Mouse (Mus musculus): ENCODE results near the gene Ptgfrn. TPM values are rescaled to one million over a fixed set of nuclear protein-coding genes. Genes with fewer than 3 reads are reported as not detected.

The Ptgfrn gene
- polyA plus RNA-seq, 1 experiment from 2014 or later = 160 TPM

DNA sequence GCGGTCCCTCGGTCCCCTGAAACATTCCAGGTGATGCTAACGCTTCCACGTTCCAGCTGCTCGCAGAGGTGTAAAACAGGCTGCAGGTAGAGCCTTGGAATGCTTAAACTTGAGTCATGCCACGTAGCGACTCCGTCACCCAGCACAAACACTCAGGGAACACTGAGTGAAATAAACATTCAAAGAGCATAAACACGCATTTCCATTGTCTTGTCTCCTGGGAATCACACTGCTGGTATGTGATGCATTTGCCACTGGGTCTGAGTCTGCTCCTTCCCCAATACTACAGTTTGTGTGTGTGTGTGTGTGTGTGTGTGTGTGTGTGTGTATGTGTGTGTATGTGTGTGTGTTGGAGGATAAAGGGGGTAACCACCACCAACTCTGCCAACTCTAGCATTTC lies 5.2 kb downstream of the Ptgfrn start:
- H3K27me3 ChIP-seq = no peaks in the 10 kb centered on the region
- TF ChIP-seq CTCF (IDR thresholded peaks at IDR 0.05) = no peak
- POLR2A ChIA-PET = interaction anchor here (1.1 to 1.4 kb wide), 2 partner anchors 13 to 15 kb away, joined by 5 to 6 read pairs; no protein-coding TSS in a partner anchor
- ATAC-seq = no peak
- CTCF ChIA-PET = interaction anchor here (0.9 to 1.5 kb wide), 2 partner anchors 11 to 13 kb away, joined by 3 to 4 read pairs; no protein-coding TSS in a partner anchor
- in situ Hi-C loops (cut with MboI; ENCODE audit: low pct_unique_long_range_greater_than_20kb) = no loop called here
- no peak for DNase-seq (ENCODE audit: low read depth, low spot score)

DNA sequence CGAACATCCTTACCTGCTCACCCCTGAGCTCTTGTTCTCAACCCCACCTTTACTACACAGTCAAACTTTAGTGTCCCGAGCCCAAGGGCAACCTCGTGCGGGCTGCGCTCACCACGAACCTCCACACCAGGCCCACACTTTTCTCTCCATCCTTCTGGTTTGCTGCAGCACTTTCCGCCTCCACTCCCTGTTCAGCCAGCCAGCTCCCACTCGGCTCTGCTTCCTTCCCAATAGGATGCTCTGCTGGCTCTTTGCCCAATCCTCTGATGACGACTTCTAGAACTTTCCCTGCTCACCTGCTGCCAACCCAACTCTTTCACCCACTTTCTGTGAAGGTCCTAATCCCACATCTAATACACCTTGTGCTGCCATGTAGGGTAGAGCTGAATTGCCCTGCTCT lies 6.3 kb downstream of the Ptgfrn start:
- ATAC-seq = no peak
- CTCF ChIA-PET = interaction anchor here (0.9 to 1.5 kb wide), 2 partner anchors 9 to 12 kb away, joined by 3 to 4 read pairs; no protein-coding TSS in a partner anchor
- H3K27me3 ChIP-seq = no peaks in the 10 kb centered on the region
- POLR2A ChIA-PET = no interaction called here
- no peak for TF ChIP-seq CTCF (IDR thresholded peaks at IDR 0.05)
- DNase-seq (ENCODE audit: low read depth, low spot score) = no peak
- in situ Hi-C loops (cut with MboI; ENCODE audit: low pct_unique_long_range_greater_than_20kb) = no loop called here

- no peak for TF ChIP-seq CTCF (IDR thresholded peaks at IDR 0.05)
- no peak for ATAC-seq
- DNase-seq (ENCODE audit: low read depth, low spot score) = no peak
- in situ Hi-C loops (cut with MboI; ENCODE audit: low pct_unique_long_range_greater_than_20kb) = no loop called here
- no peaks in the 10 kb centered on the region for H3K27me3 ChIP-seq
- ChIA-PET CTCF (no interaction called here), POLR2A (interaction anchor here (1.0 kb wide), 1 partner anchor 23 kb away, joined by 3 read pairs; no protein-coding TSS in a partner anchor)
Observed at GRCm38 (mm10) chr3:101102106-101102505, 8.0 kb downstream of the Ptgfrn start.

DNA sequence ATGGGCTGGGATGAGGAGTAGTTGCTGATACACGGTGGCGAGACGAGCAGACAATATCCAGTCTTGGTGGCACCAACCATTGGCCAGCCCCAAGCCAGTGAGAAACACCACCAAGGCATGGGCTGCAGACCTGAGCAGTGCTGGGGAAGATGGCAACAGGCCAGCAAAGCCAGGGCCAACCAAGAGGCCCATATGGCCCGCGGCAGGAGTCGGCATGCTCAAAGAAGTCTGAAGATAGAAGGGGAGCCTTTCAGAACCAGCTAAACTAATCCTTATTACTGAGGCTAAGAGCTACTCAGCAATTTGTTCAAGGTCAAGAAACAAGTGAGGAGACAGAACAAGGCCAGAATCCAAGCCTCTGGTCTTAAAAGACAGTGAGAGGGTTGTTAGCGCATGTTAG lies 8.9 kb downstream of the Ptgfrn start:
- no peaks in the 10 kb centered on the region for H3K27me3 ChIP-seq
- in situ Hi-C loops (cut with MboI; ENCODE audit: low pct_unique_long_range_greater_than_20kb) = no loop called here
- ChIA-PET CTCF (interaction anchor here (1.0 kb wide), 1 partner anchor 11 kb away, joined by 3 read pairs; no protein-coding TSS in a partner anchor), POLR2A (interaction anchor here (1.0 kb wide), 1 partner anchor 22 kb away, joined by 3 read pairs; no protein-coding TSS in a partner anchor)
- no peak for DNase-seq (ENCODE audit: low read depth, low spot score)
- ATAC-seq = no peak
- no peak for TF ChIP-seq CTCF (IDR thresholded peaks at IDR 0.05)

GRCm38 (mm10) chr3:101099701-101100357 lies 10.2 kb downstream of the Ptgfrn start:
- DNase-seq (ENCODE audit: low read depth, low spot score) = no peak
- POLR2A ChIA-PET = interaction anchor here (0.8 to 1.4 kb wide), 3 partner anchors 8 to 109 kb away, joined by 3 to 10 read pairs (median 3); no protein-coding TSS in a partner anchor
- TF ChIP-seq CTCF (IDR thresholded peaks at IDR 0.05) = no peak
- CTCF ChIA-PET = interaction anchor here (0.8 to 0.9 kb wide), 2 partner anchors 8 to 12 kb away, joined by 3 read pairs; no protein-coding TSS in a partner anchor
- in situ Hi-C loops (cut with MboI; ENCODE audit: low pct_unique_long_range_greater_than_20kb) = no loop called here
- peak; percentile 79 for ATAC-seq
- no peaks in the 10 kb centered on the region for H3K27me3 ChIP-seq

GRCm38 (mm10) chr3:101098073-101098472 lies 12.0 kb downstream of the Ptgfrn start:
- no peak for DNase-seq (ENCODE audit: low read depth, low spot score)
- CTCF ChIA-PET = interaction anchor here (1.1 kb wide), 2 partner anchors 11 to 14 kb away, joined by 3 read pairs; no protein-coding TSS in a partner anchor
- TF ChIP-seq CTCF (IDR thresholded peaks at IDR 0.05) = no peak
- POLR2A ChIA-PET = no interaction called here
- no peak for ATAC-seq
- no peaks in the 10 kb centered on the region for H3K27me3 ChIP-seq
- in situ Hi-C loops (cut with MboI; ENCODE audit: low pct_unique_long_range_greater_than_20kb) = no loop called here

- in situ Hi-C loops (cut with MboI; ENCODE audit: low pct_unique_long_range_greater_than_20kb) = no loop called here
- DNase-seq (ENCODE audit: low read depth, low spot score) (no peak), ATAC-seq (no peak)
- ChIA-PET POLR2A (interaction anchor here (0.7 kb wide), 1 partner anchor 44 kb away, joined by 3 read pairs; no protein-coding TSS in a partner anchor), CTCF (interaction anchor here (0.9 to 1.3 kb wide), 4 partner anchors 10 to 45 kb away, joined by 3 to 4 read pairs (median 3); no protein-coding TSS in a partner anchor)
- no peaks in the 10 kb centered on the region for H3K27me3 ChIP-seq
- TF ChIP-seq CTCF (IDR thresholded peaks at IDR 0.05) = no peak
Observed at GRCm38 (mm10) chr3:101097146-101097800, 12.8 kb downstream of the Ptgfrn start.

DNA sequence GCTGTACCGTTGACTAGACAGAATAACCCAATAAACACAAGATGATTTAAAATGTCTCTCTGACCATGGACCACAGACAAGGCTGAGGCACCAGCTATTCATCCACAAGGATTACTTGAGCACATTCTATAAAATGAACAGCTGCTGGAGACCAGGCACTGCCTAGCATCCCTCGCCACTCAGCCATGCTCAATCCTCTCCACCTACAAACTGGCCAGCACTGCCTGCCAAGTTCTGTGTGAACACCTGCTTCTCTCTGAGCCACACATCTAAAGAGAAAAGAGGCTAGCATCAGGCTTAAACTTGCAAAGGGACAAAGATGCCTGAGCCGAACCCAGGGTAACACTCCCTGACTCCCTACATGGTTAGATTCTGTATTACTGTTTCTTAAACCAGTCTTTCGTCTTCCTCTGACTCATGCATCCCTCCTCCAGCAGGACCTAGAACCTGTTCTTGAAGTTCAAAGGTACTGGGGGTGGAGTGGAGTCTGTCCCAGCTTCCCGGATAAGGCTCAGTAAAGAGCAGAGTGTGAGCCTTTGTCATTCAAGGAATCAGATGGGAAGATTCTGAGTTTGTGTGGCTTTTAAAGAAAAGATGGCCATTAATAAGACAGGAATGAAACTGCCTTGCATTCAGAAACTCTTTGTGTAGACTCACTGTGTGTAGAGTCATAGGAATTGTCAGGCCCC lies 14.2 kb downstream of the Ptgfrn start:
- ATAC-seq = no peak
- DNase-seq (ENCODE audit: low read depth, low spot score) = no peak

DNA sequence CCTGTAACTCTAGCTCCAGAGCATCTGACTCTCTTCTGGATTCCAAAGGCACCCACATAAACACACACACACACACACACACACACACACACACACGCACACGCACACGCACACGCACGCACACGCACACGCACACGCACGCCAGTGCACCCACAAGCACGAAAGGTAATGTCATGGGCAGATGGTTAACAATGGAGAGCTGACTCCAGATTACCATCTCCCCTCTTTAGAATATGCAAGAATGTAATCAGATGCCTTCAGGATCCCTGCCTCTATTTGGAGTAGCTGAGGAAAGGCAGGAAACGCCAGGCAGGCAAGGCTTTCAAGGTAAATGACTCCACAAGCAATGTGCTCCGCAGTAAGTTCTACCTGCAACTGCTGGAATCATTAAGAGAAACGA lies 17.9 kb downstream of the Ptgfrn start:
- ATAC-seq (no peak), DNase-seq (ENCODE audit: low read depth, low spot score) (no peak)
- H3K27me3 ChIP-seq = no peaks in the 10 kb centered on the region
- POLR2A ChIA-PET = interaction anchor here (0.7 to 2.0 kb wide), 2 partner anchors 13 to 15 kb away, joined by 6 to 11 read pairs; no protein-coding TSS in a partner anchor
- in situ Hi-C loops (cut with MboI; ENCODE audit: low pct_unique_long_range_greater_than_20kb) = no loop called here
- CTCF ChIA-PET = interaction anchor here (1.2 to 5.3 kb wide), 4 partner anchors 10 to 18 kb away, joined by 3 to 32 read pairs (median 4); no protein-coding TSS in a partner anchor
- no peak for TF ChIP-seq CTCF (IDR thresholded peaks at IDR 0.05)

More for the DNA sequence above, 14.2 kb downstream of the Ptgfrn start:
- POLR2A ChIA-PET = interaction anchor here (0.6 kb wide), 1 partner anchor 14 kb away, joined by 3 read pairs; no protein-coding TSS in a partner anchor
- in situ Hi-C loops (cut with MboI; ENCODE audit: low pct_unique_long_range_greater_than_20kb) = no loop called here
- H3K27me3 ChIP-seq = no peaks in the 10 kb centered on the region
- CTCF ChIA-PET = no interaction called here
- TF ChIP-seq CTCF (IDR thresholded peaks at IDR 0.05) = no peak

Data from Patski (cell line).